Mouse (Mus musculus): ENCODE measurements at regions not wholly inside any gene's neighbourhood (a gene's known extent, or its start where the extent isn't known, plus 50 kb on each side); places are given as distances from the start of the nearest gene placed in this dataset.

DNA sequence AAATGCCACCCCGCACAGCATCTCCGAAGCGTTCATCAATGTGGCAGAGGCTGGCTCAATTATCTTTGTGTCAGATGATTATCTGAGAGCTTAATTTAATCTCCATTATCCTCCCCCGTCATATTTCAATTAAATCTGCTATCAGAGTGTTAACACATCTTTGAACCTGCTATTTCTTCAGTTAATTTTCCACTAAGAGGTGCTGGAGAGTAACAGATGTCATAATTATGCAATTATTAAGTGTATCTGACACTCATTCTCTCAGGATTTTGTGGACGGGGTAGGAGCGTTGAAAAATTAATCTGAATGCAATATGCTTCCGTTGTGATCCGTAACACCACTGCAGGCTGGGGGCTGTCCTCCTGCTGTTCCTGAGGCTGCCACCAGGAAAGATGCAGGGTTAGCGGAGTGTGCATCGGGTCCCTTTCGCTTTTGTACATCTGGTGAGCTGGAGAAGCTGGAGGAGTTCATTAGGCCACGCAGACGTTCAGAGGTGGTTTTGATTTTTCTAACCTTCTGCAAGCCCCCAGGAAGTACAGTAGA lies 421.3 kb upstream of the Sall1 start:
- Histone ChIP-seq H3K9me3 (ENCODE audit: control insufficient read depth, low read length) (no peaks in the 10 kb centered on the region), H3K4me3 (ENCODE audit: insufficient read depth in 1 of 2, low read depth in 2 of 2, low read length in 2 of 2) (no peak overlapping the region), H3K4me2 (ENCODE audit: low read depth) (no peak overlapping the region), H3K27ac (no peak overlapping the region), H3K9ac (replicated peaks) (no peak overlapping the region), H3K27me3 (ENCODE audit: control insufficient read depth, insufficient read depth, low read length) (no peaks in the 10 kb centered on the region), H3K36me3 (replicated peaks; ENCODE audit: control insufficient read depth, insufficient read depth, low read depth) (no peaks in the 10 kb centered on the region), H3K4me1 (replicated peaks; ENCODE audit: control insufficient read depth in 2 of 2, insufficient read depth in 2 of 2, low read length in 1 of 2) (no peaks in the 10 kb centered on the region)
- WGBS (ENCODE audit: insufficient replicate concordance), result 62% methylated on average over 13 of the region's 13 CpGs
- DNase-seq (ENCODE audit: low read depth in 3 of 3, low spot score in 3 of 3) (no peak), ATAC-seq (ENCODE audit: insufficient read depth) (no peak)
- TF ChIP-seq EP300 (IDR thresholded peaks at IDR 0.05; ENCODE audit: low read depth), result no peak
- TF ChIP-seq CTCF (IDR thresholded peaks at IDR 0.05; ENCODE audit: low read depth), result no peak

DNA sequence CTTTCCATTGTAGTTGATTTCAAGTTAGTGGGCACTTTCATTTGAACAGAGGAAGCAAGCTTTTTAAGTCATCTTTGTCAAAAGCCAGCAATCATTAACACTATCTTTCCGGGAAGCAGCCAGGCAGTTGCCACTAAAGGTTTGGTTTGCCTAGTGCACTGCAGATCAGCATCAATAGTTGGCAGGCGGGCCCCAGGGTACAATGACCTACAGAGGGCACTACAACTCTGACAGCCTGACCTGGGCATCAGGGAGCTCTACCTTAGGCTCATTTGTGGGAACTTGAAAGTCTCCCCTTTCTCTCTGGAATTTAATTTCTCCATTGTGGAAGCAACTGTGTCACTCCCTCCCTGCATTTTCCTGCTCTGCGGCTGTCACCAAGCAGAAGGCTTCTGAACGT lies 412.6 kb upstream of the Sall1 start:
- ATAC-seq (ENCODE audit: insufficient read depth), result no peak
- Histone ChIP-seq H3K4me3 (ENCODE audit: insufficient read depth in 1 of 2, low read depth in 2 of 2, low read length in 2 of 2) (no peak overlapping the region), H3K36me3 (replicated peaks; ENCODE audit: control insufficient read depth, insufficient read depth, low read depth) (no peaks in the 10 kb centered on the region), H3K4me1 (replicated peaks; ENCODE audit: control insufficient read depth in 2 of 2, insufficient read depth in 2 of 2, low read length in 1 of 2) (no peaks in the 10 kb centered on the region), H3K27me3 (ENCODE audit: control insufficient read depth, insufficient read depth, low read length) (no peaks in the 10 kb centered on the region), H3K27ac (no peak overlapping the region), H3K4me2 (ENCODE audit: low read depth) (no peak overlapping the region), H3K9me3 (ENCODE audit: control insufficient read depth, low read length) (no peaks in the 10 kb centered on the region), H3K9ac (replicated peaks) (no peak overlapping the region)
- TF ChIP-seq CTCF (IDR thresholded peaks at IDR 0.05; ENCODE audit: low read depth) (no peak), EP300 (IDR thresholded peaks at IDR 0.05; ENCODE audit: low read depth) (no peak)
- DNase-seq (ENCODE audit: low read depth in 3 of 3, low spot score in 3 of 3), result no peak
- WGBS (ENCODE audit: insufficient replicate concordance), result 43% methylated on average over 4 of the region's 4 CpGs

GRCm38 (mm10) chr8:89455731-89456130 lies 411.8 kb upstream of the Sall1 start:
- H3K9ac ChIP-seq (replicated peaks), result no peak overlapping the region
- no peak overlapping the region for H3K4me2 ChIP-seq (ENCODE audit: low read depth)
- H3K27me3 ChIP-seq (ENCODE audit: control insufficient read depth, insufficient read depth, low read length), result no peaks in the 10 kb centered on the region
- ATAC-seq (ENCODE audit: insufficient read depth) (no peak), DNase-seq (ENCODE audit: low read depth in 3 of 3, low spot score in 3 of 3) (no peak)
- H3K4me1 ChIP-seq (replicated peaks; ENCODE audit: control insufficient read depth in 2 of 2, insufficient read depth in 2 of 2, low read length in 1 of 2), result no peaks in the 10 kb centered on the region
- no peak overlapping the region for H3K27ac ChIP-seq
- no peaks in the 10 kb centered on the region for H3K36me3 ChIP-seq (replicated peaks; ENCODE audit: control insufficient read depth, insufficient read depth, low read depth)
- no peak overlapping the region for H3K4me3 ChIP-seq (ENCODE audit: insufficient read depth in 1 of 2, low read depth in 2 of 2, low read length in 2 of 2)
- TF ChIP-seq EP300 (IDR thresholded peaks at IDR 0.05; ENCODE audit: low read depth), result no peak
- TF ChIP-seq CTCF (IDR thresholded peaks at IDR 0.05; ENCODE audit: low read depth), result no peak
- 47% methylated on average over 5 of the region's 5 CpGs for WGBS (ENCODE audit: insufficient replicate concordance)
- no peaks in the 10 kb centered on the region for H3K9me3 ChIP-seq (ENCODE audit: control insufficient read depth, low read length)

GRCm38 (mm10) chr8:89454197-89454596 lies 410.2 kb upstream of the Sall1 start:
- 66% methylated on average over 7 of the region's 7 CpGs for WGBS (ENCODE audit: insufficient replicate concordance)
- no peaks in the 10 kb centered on the region for H3K4me1 ChIP-seq (replicated peaks; ENCODE audit: control insufficient read depth in 2 of 2, insufficient read depth in 2 of 2, low read length in 1 of 2)
- H3K4me2 ChIP-seq (ENCODE audit: low read depth), result no peak overlapping the region
- no peaks in the 10 kb centered on the region for H3K27me3 ChIP-seq (ENCODE audit: control insufficient read depth, insufficient read depth, low read length)
- no peaks in the 10 kb centered on the region for H3K36me3 ChIP-seq (replicated peaks; ENCODE audit: control insufficient read depth, insufficient read depth, low read depth)
- TF ChIP-seq CTCF (IDR thresholded peaks at IDR 0.05; ENCODE audit: low read depth) (no peak), EP300 (IDR thresholded peaks at IDR 0.05; ENCODE audit: low read depth) (no peak)
- ATAC-seq (ENCODE audit: insufficient read depth) (no peak), DNase-seq (ENCODE audit: low read depth in 3 of 3, low spot score in 3 of 3) (no peak)
- H3K27ac ChIP-seq, result no peak overlapping the region
- no peak overlapping the region for H3K4me3 ChIP-seq (ENCODE audit: insufficient read depth in 1 of 2, low read depth in 2 of 2, low read length in 2 of 2)
- no peak overlapping the region for H3K9ac ChIP-seq (replicated peaks)
- H3K9me3 ChIP-seq (ENCODE audit: control insufficient read depth, low read length), result no peaks in the 10 kb centered on the region

DNA sequence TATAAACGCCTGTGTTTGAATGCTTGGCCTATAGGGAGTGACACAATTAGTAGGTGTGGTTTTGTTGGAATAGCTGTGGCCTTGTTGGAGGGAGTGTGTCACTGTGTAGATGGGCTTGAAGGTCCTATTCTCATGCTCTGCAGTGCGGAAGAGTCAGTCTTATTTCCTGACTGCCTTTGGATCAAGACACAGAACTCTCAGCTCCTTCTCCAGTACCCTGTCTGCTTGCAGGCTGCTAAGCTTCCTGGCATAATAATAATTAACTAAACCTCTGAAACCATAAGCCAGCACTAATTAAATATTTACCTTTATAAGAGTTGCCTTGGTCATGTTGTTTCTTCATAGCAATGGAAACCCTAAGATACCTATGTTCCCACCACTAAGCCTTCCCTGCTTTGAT lies 409.8 kb upstream of the Sall1 start:
- no peaks in the 10 kb centered on the region for H3K36me3 ChIP-seq (replicated peaks; ENCODE audit: control insufficient read depth, insufficient read depth, low read depth)
- WGBS (ENCODE audit: insufficient replicate concordance), result 45% methylated on average over 2 of the region's 2 CpGs
- TF ChIP-seq EP300 (IDR thresholded peaks at IDR 0.05; ENCODE audit: low read depth), result no peak
- no peak for TF ChIP-seq CTCF (IDR thresholded peaks at IDR 0.05; ENCODE audit: low read depth)

More for the DNA sequence above, 409.8 kb upstream of the Sall1 start:
- Histone ChIP-seq H3K4me3 (ENCODE audit: insufficient read depth in 1 of 2, low read depth in 2 of 2, low read length in 2 of 2) (no peak overlapping the region), H3K4me2 (ENCODE audit: low read depth) (no peak overlapping the region), H3K27me3 (ENCODE audit: control insufficient read depth, insufficient read depth, low read length) (no peaks in the 10 kb centered on the region), H3K27ac (no peak overlapping the region), H3K9ac (replicated peaks) (no peak overlapping the region), H3K4me1 (replicated peaks; ENCODE audit: control insufficient read depth in 2 of 2, insufficient read depth in 2 of 2, low read length in 1 of 2) (no peaks in the 10 kb centered on the region), H3K9me3 (ENCODE audit: control insufficient read depth, low read length) (no peaks in the 10 kb centered on the region)
- no peak for DNase-seq (ENCODE audit: low read depth in 3 of 3, low spot score in 3 of 3)
- no peak for ATAC-seq (ENCODE audit: insufficient read depth)
